Mouse (Mus musculus): ENCODE measurements at regions not wholly inside any gene's neighbourhood (a gene's known extent, or its start where the extent isn't known, plus 50 kb on each side); places are given as distances from the start of the nearest gene placed in this dataset.

DNA sequence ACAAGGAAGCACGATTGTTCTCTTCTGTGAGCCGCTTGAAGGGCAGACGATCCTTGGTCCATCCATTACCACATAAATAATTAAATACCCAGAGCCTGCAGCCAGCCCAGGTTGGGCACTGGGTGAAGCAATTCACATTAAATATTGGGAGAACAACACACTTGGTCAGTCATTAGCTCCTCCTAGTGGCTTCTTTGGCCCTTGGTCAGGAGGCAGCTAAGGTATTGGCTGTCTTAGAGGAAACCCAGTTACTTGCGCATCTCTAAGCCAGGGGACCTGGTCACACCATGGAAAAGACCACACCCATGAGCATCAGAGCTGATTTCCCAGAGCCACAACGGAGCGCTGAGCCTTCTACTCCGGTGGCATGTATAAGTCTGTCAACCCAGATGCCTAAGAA is 433.2 kb downstream of the Epha4 start:
- DNase-seq: peak; percentile 49 to 58
- intact Hi-C loops (cut with DNase I): loop anchor here (2.0 to 10.0 kb wide), 3 partner anchors 424 to 1429 kb away; partner anchors contain the start of gene Epha4

DNA sequence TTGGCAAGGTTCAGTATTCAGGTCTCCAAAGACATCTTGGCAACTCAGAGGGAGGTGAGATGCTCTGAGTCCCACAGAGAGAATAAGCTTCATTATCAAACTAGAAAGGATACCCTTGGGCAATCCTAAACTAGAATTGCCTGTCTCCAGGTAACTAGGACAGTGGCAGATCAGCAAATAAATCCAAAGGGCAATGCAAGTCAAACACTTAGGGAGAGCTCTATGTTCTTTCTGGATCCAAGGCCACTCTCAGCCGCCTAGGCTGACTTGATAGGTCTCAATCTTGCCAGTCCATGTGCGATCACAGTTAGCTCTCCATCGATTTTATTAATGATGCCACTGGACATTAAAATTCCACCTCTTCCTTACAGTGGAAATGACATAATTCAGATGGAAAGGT is 432.5 kb downstream of the Epha4 start:
- no peak for DNase-seq
- intact Hi-C loops (cut with DNase I): loop anchor here (5.0 to 10.0 kb wide), 2 partner anchors 425 to 432 kb away; partner anchors contain the start of gene Epha4

DNA sequence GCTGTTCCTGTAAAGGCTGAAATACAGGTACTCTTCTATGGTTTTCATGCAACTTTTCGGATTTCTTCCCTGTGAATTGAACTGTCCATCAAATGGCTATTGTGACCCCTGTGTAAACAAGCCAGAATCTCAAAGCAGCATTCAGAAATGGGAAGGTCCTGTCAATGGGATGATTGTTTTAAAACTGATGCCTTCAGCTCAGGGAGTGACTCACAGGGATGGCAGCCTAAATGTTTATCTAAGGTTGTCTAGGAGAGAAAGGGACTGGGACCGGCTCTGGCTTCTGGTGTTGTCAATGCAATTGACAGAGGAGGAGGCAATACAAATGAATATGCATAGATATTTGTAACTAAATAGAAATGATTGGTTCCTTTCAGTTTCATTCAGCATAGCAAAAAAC is 421.3 kb downstream of the Epha4 start:
- intact Hi-C loops (cut with DNase I): no loop called here
- DNase-seq: no peak

DNA sequence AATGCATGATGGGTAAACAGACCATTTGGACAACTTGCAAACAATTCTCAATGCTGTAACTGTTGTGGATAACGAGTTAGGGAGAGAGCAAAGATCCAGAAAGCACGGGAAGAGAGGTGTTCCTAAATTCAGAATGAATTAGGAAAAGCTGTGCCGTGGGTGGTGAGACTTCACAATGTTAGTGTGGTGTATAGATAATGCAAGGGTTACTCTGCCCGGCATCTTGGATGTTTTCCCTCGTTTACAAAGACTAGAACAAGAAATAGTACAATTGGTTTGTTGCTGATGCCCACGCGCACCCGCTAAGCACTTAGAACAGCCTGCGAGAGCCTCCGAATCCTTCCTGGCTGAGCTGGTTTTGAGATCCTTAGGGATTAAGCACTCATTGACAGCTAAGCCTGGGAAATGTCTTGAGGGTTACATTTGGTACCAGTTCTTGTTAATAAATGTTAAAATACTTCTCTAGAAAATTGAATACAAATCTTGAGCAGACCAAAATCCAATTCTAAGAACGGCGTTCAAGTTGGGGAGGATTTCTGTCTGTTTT is 413.1 kb downstream of the Epha4 start:
- peak; percentile 8 to 13 for DNase-seq
- intact Hi-C loops (cut with DNase I): no loop called here

DNA sequence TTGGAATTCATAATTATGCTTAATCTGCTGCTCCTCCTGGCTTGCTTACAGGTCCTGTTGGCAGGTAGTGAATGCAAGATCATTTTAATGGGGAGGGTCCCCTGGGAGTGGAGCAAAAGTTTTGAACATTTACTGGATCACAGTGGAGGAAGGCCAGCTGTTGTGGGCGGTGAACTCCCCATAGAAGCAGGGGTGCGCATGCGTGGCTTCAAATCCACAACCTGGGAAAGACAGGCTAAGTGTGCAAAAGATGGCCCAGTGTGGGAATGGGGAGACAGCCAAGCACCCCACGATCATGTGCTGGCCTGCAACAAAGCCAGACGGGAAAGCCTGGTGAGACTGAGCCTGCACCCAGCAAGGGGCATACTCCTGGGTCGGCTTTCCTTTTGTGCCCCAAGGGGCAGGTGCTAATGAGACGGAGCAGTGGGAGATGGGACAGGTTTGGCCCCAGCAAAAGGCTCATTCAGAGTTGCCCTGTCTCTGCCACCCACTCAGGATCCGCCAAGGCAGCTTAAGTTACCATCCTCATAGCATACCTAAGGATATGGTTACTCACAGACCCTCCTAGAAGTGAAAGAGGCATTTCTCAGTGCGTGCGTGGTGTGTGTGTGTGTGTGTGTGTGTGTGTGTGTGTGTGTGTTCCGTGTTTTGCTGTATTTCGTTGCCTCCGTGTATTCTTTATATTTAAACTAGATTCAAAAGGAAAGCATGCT is 412.3 kb downstream of the Epha4 start:
- DNase-seq: peak; percentile 74 to 75
- intact Hi-C loops (cut with DNase I): no loop called here

- no peak for DNase-seq
- intact Hi-C loops (cut with DNase I): no loop called here
Observed at GRCm38 (mm10) chr1:77109861-77110785, 404.8 kb downstream of the Epha4 start.

DNA sequence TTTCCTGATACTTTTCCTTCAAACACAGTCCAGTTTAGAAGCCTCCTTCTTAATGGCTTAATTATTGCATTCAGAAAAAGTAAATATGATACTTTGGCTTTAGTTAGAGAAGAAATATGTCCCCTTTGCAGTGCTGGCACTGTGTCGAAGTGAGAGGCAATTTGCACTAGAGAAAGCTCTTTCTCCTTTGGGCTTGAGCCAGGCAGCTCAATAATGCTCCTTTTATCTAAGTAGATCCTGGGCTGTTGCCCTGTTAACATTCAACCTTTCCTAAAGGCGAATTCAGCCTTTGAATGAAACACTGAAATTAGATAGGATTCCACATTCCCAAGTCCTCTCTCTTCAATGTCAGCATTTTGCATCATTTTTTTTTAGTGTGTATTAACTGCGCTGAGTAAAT is 386.5 kb downstream of the Epha4 start:
- DNase-seq: peak in 1 of 2 experiments; percentile 6
- intact Hi-C loops (cut with DNase I): no loop called here

- intact Hi-C loops (cut with DNase I): no loop called here
- DNase-seq: no peak
Observed at GRCm38 (mm10) chr1:77137663-77138062, 377.2 kb downstream of the Epha4 start.

DNA sequence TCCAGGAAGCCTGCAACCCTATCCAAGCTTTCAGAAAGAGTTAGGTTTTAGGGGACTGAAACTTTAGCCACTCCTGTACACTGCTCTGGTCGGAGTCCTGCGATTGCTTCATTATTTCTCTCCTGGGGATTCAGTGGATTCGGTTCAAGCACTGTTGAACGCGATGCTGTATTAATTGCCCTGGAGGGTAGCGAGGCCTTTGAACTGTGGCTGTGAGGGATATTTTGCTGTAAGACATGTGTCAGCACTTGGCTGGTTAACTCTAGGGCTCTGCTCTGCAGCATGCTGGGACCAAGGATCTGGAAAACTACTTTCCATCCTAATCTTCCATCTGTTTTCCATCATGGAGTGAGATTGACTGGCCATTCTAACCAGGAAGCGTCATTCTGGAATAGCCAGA is 374.0 kb downstream of the Epha4 start:
- peak; percentile 20 to 40 for DNase-seq
- intact Hi-C loops (cut with DNase I): no loop called here

GRCm38 (mm10) chr1:77148052-77148451 is 366.8 kb downstream of the Epha4 start:
- intact Hi-C loops (cut with DNase I): no loop called here
- DNase-seq: no peak

GRCm38 (mm10) chr1:77168316-77168715 is 346.6 kb downstream of the Epha4 start:
- intact Hi-C loops (cut with DNase I): no loop called here
- DNase-seq: no peak

DNA sequence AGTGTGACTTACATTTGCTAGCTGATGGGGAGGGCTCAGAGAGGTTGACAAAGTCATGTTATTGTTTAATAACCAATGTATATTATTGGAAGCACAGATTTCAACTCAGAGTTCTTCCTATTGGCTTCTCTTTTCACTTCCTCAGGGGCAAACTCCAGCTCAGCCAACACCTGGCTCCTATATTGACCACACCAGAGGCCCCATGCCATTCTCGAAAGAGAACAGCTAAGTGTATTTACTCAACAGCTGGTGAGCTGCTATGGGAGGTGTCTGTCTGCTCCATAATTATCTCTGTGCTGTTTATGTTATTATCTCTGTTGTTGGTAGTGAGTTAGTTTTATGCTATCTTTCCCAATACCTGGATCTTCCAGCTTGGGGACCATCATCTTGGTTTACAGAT is 342.4 kb downstream of the Epha4 start:
- intact Hi-C loops (cut with DNase I): no loop called here
- DNase-seq: no peak

DNA sequence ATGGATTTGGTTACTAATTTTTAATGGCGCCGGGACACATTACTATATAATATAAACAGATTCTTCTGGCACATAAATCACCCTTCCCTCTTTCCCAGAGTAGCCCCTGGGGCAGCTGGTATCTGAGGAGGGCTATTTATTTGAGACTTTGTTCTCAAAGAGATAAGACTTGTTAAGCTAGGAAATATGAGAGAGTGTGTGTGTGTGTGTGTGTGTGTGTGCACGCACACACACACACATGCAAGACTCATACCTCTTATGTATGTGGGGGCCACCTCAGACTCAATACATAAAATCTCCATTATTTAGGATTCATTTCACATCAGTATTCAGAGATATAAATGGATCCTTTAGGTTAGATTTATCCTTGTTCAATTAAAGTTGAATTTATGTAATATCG is 340.1 kb downstream of the Epha4 start:
- intact Hi-C loops (cut with DNase I): no loop called here

DNA sequence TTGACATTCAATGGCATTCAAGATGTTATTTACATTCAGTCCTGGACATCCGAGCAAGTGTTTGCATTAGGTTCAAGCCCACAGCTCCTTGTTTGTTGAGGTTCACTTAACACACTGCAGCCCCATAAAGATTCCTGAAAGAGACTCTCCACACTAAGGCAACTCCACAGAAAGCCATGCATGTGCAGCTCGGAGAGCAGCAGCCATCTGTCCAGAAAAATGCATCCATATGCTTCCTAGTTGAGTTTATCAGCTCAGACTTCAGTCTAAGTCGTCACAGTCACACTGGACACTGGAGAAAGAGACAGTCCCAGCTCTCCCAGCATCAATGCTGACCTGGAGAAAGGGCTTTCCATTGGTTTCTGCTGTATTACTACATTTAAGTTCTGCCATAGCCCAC is 339.7 kb downstream of the Epha4 start:
- no peak for DNase-seq
- intact Hi-C loops (cut with DNase I): no loop called here

More for the DNA sequence above, 340.1 kb downstream of the Epha4 start:
- DNase-seq: no peak

GRCm38 (mm10) chr1:77176516-77176915 is 338.4 kb downstream of the Epha4 start:
- intact Hi-C loops (cut with DNase I): no loop called here
- DNase-seq: no peak

DNA sequence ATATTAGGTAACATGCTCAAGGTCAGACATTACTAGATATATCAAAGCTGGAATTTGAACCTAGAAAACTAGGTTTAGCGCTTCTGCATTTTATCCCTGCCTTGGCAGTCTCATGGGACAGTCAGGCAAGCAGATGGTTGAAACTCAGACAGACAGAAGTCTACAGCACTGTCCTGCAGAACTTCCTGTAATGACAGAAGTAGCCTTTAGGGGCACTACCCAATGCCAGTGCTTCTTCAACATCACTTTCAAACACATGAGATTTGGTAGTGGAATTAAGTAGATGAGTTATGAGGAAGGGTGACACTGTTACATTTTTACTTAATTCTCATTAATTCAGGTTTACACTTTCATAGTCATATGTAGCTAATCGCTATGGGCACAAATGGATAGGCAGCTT is 330.9 kb downstream of the Epha4 start:
- intact Hi-C loops (cut with DNase I): no loop called here
- no peak for DNase-seq

DNA sequence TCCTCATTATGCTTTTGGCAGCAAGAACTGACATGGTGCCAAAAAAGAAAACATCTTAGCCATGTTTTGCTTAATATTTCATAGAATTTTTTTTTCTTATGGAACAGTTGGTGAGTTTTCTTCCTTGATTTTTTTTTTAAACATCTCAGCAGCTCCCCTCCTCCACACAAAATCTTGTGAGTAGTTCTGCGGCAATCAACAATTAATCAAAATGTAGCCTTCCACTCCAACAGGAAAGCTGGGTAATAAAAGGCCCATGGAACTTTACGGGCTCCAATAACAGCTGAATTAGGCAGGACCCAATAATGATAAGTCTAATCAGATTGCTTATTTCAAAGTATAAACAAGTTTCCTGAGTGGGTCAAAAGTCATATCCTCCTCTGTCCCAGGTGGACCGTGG is 324.7 kb downstream of the Epha4 start:
- no peak for DNase-seq
- intact Hi-C loops (cut with DNase I): no loop called here

GRCm38 (mm10) chr1:77201321-77201917 is 313.5 kb downstream of the Epha4 start:
- intact Hi-C loops (cut with DNase I): loop anchor here (5.0 kb wide), 1 partner anchor 241 kb away; no protein-coding TSS in a partner anchor
- DNase-seq: no peak

GRCm38 (mm10) chr1:77202948-77203347 is 311.9 kb downstream of the Epha4 start:
- intact Hi-C loops (cut with DNase I): loop anchor here (5.0 kb wide), 1 partner anchor 239 kb away; no protein-coding TSS in a partner anchor
- peak; percentile 50 to 52 for DNase-seq

- intact Hi-C loops (cut with DNase I): no loop called here
- no peak for DNase-seq
Observed at GRCm38 (mm10) chr1:77206535-77206934, 308.4 kb downstream of the Epha4 start.

DNA sequence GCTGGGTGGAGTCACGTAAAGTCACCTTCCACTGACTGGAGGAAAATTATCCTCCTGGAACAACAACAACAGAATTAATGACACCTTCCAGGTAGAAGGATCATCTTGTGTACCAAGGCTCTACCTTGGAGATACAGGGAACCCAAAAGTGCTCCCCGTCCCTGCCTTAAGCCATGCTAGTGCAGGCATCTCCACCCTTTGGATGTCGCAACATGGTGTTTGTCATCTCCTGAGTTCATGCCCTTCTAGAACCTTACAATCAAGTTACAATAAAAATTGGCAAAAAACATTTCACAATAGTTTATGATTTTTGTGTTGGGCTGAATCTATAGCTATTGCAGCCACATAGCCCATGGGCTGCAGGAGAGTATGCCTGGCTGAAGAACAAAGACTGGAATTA is 305.5 kb downstream of the Epha4 start:
- intact Hi-C loops (cut with DNase I): no loop called here
- no peak for DNase-seq

All from heart, postnatal 10 days (tissue).